Mouse (Mus musculus): ENCODE measurements at regions not wholly inside any gene's neighbourhood (a gene's known extent, or its start where the extent isn't known, plus 50 kb on each side); places are given as distances from the start of the nearest gene placed in this dataset.

DNA sequence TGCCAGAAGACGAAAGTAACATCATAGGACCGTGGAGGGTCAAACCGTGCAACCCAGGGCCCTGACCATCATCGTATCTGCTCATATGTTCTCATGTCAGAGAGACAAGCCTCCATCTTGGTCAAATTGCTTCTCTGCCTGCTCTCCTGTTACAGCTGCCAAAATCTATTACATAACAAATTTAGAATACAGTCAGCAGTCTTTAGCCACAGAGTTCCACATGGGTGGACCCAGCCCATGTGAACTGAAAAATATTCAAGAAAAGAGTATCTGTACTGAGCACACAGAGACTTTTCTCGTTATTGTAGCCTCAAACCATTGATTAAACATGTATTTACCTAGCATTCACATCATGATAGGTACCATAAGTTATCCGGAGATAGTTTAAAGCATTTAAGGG, 155.2 kb upstream of the Haao start:
- Histone ChIP-seq H3K9ac (ENCODE audit: low read depth, low read length) (no peak overlapping the region), H3K4me2 (replicated peaks; ENCODE audit: low read depth, low read length) (no peak overlapping the region), H3K27ac (ENCODE audit: low read depth, low read length) (no peak overlapping the region), H3K27me3 (ENCODE audit: control insufficient read depth, insufficient read depth, low read length) (no peaks in the 10 kb centered on the region; the same call in 1 of the 2 replicates), H3K9me3 (ENCODE audit: control insufficient read depth, low read length) (no peaks in the 10 kb centered on the region), H3K4me3 (ENCODE audit: low read depth, low read length) (no peak overlapping the region), H3K36me3 (ENCODE audit: control insufficient read depth, insufficient read depth, low read length) (no peaks in the 10 kb centered on the region), H3K4me1 (replicated peaks; ENCODE audit: control insufficient read depth, insufficient read depth, low read length) (0 out of 2 replicates have a peak, but pooled peaks cover 3% of the 10 kb centered on the region)
- WGBS = 89% methylated on average over 6 of the region's 6 CpGs
- DNase-seq (ENCODE audit: low spot score) (no peak), ATAC-seq (ENCODE audit: low FRiP score) (no peak)

DNA sequence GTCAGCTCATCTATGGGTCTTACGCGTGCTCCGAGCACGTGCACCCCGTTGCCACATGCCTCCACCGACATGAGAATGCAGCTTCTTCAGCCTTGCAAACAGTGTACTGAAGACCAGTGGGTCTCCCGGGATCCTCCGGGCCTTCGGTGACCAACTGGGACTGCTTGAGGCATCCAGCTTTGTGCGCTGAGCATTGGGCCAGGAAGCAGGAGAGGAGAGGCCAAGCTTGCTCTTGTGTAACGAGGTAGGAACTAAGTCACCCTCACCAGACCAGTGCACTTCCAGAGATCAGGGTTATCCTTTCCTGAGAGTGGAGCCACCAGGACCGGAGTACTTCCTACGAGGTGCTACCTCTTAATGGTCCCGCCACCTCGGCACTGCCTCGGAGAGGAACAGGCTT, 154.6 kb upstream of the Haao start:
- Histone ChIP-seq H3K27me3 (ENCODE audit: control insufficient read depth, insufficient read depth, low read length) (no peaks in the 10 kb centered on the region; the same call in 1 of the 2 replicates), H3K36me3 (ENCODE audit: control insufficient read depth, insufficient read depth, low read length) (no peaks in the 10 kb centered on the region), H3K9me3 (ENCODE audit: control insufficient read depth, low read length) (no peaks in the 10 kb centered on the region), H3K4me3 (ENCODE audit: low read depth, low read length) (no peak overlapping the region), H3K9ac (ENCODE audit: low read depth, low read length) (no peak overlapping the region), H3K4me1 (replicated peaks; ENCODE audit: control insufficient read depth, insufficient read depth, low read length) (0 out of 2 replicates have a peak, but pooled peaks cover 3% of the 10 kb centered on the region), H3K27ac (ENCODE audit: low read depth, low read length) (no peak overlapping the region), H3K4me2 (replicated peaks; ENCODE audit: low read depth, low read length) (no peak overlapping the region)
- DNase-seq (ENCODE audit: low spot score) = no peak
- ATAC-seq (ENCODE audit: low FRiP score) = no peak
- WGBS = 94% methylated on average over 16 of the region's 16 CpGs

DNA sequence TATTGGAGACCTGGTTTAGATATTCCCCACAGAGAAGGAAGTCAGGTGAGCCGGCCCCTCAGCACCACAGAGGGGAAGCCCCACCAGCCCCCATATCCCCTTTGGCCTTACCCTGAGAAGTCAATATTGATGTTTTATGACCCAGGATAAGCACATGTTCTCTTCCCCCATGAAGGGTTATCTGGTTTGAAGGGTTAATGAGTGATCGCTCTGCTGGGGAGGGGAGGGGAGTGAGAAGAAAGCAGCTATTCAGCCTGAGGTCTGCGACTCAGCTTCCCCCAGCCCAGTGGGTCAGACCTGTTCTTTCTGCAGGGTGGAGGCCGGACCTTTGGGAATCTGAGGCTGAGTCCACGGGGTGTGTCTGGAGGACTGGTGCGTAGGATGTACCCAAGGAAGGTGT, 152.4 kb upstream of the Haao start:
- 67% methylated on average over 6 of the region's 6 CpGs for WGBS
- no peak overlapping the region for H3K4me3 ChIP-seq (ENCODE audit: low read depth, low read length)
- DNase-seq (ENCODE audit: low spot score) (no peak), ATAC-seq (ENCODE audit: low FRiP score) (no peak)
- no peaks in the 10 kb centered on the region for H3K36me3 ChIP-seq (ENCODE audit: control insufficient read depth, insufficient read depth, low read length)
- no peaks in the 10 kb centered on the region; the same call in 1 of the 2 replicates for H3K27me3 ChIP-seq (ENCODE audit: control insufficient read depth, insufficient read depth, low read length)
- no peaks in the 10 kb centered on the region for H3K9me3 ChIP-seq (ENCODE audit: control insufficient read depth, low read length)
- 0 out of 2 replicates have a peak, but pooled peaks cover 3% of the 10 kb centered on the region for H3K4me1 ChIP-seq (replicated peaks; ENCODE audit: control insufficient read depth, insufficient read depth, low read length)
- H3K4me2 ChIP-seq (replicated peaks; ENCODE audit: low read depth, low read length) = no peak overlapping the region
- H3K27ac ChIP-seq (ENCODE audit: low read depth, low read length) = no peak overlapping the region
- no peak overlapping the region for H3K9ac ChIP-seq (ENCODE audit: low read depth, low read length)

DNA sequence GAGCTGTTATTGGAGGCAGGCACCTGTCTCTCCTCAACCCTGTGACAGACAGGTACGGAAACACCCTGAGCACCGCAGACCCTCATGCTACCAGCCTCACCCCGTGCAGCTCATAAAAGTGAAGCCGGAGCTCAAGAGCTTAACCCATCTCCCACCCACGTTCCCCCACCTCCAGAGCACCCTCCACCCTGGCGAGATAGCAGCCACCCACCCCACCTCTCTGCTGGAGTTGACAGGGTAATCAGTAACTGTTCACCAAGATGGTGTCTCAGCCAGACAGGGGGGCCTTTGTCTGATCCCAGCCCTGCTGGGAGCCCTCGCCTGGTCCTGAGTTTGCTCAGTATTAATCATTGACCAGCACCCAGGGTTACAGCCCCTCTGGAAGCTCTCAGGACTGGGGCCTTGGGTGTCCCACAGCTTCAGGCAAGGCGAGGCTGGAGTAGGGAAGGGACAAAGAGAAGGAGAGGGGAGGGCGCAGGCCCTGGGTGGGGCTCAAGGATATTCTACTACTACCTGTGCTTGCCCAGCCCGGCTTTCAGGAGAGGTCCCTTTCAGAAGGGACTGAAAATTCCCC, 151.3 kb upstream of the Haao start:
- WGBS = 72% methylated on average over 10 of the region's 10 CpGs
- H3K4me2 ChIP-seq (replicated peaks; ENCODE audit: low read depth, low read length) = no peak overlapping the region
- no peak overlapping the region for H3K9ac ChIP-seq (ENCODE audit: low read depth, low read length)
- no peaks in the 10 kb centered on the region for H3K36me3 ChIP-seq (ENCODE audit: control insufficient read depth, insufficient read depth, low read length)
- ATAC-seq (ENCODE audit: low FRiP score) = no peak
- no peaks in the 10 kb centered on the region; the same call in 1 of the 2 replicates for H3K27me3 ChIP-seq (ENCODE audit: control insufficient read depth, insufficient read depth, low read length)
- no peak overlapping the region for H3K4me3 ChIP-seq (ENCODE audit: low read depth, low read length)
- 0 out of 2 replicates have a peak, but pooled peaks cover 3% of the 10 kb centered on the region for H3K4me1 ChIP-seq (replicated peaks; ENCODE audit: control insufficient read depth, insufficient read depth, low read length)
- no peak for DNase-seq (ENCODE audit: low spot score)
- no peaks in the 10 kb centered on the region for H3K9me3 ChIP-seq (ENCODE audit: control insufficient read depth, low read length)
- H3K27ac ChIP-seq (ENCODE audit: low read depth, low read length) = no peak overlapping the region

DNA sequence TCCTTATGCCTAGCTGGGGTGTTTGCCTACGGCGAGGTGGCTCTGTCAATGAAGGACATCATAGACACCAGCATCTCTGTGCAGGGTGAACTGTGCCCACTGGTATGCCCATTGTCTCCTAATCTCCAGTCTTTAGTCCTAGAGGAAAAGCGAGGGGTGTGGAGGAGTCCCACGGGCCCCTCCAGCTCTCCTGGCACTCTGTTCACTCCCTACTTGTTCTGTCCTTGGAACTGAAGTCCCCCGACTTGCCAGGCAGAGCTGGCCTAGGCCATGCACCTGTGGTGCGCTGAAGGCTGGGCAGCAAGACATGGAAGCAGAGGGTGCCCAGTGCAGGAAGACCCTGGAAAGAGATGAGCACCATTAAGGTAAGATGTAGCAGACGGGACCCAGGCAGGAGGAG, 150.6 kb upstream of the Haao start:
- Histone ChIP-seq H3K27ac (ENCODE audit: low read depth, low read length) (no peak overlapping the region), H3K9me3 (ENCODE audit: control insufficient read depth, low read length) (no peaks in the 10 kb centered on the region), H3K9ac (ENCODE audit: low read depth, low read length) (no peak overlapping the region), H3K4me2 (replicated peaks; ENCODE audit: low read depth, low read length) (no peak overlapping the region), H3K27me3 (ENCODE audit: control insufficient read depth, insufficient read depth, low read length) (no peaks in the 10 kb centered on the region), H3K36me3 (ENCODE audit: control insufficient read depth, insufficient read depth, low read length) (no peaks in the 10 kb centered on the region), H3K4me1 (replicated peaks; ENCODE audit: control insufficient read depth, insufficient read depth, low read length) (no peaks in the 10 kb centered on the region), H3K4me3 (ENCODE audit: low read depth, low read length) (no peak overlapping the region)
- no peak for ATAC-seq (ENCODE audit: low FRiP score)
- DNase-seq (ENCODE audit: low spot score) = no peak
- WGBS = 88% methylated on average over 7 of the region's 7 CpGs

DNA sequence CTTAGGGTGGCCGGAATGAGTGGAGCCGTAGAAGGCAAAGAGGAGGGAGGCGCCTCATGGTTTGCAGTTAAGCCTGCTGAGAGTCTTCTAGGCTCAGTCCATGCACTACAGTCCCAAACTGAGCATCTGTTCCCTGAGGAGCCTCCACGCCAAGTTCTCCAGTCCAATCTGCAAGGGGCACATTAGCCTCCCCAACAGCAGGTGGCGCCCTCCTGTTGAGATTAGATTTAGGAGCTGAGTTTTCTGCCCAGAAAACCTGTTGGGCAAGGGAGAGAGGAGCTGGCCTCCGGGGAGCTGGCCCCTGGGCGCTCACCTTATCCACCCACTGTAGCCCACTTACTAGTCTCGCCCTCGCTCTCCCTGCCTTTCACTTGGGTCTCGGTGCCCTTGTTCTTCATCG, 150.0 kb upstream of the Haao start:
- no peak overlapping the region for H3K4me2 ChIP-seq (replicated peaks; ENCODE audit: low read depth, low read length)
- H3K9ac ChIP-seq (ENCODE audit: low read depth, low read length) = no peak overlapping the region
- H3K27ac ChIP-seq (ENCODE audit: low read depth, low read length) = no peak overlapping the region
- peak; percentile 42 for DNase-seq (ENCODE audit: low spot score)
- ATAC-seq (ENCODE audit: low FRiP score) = no peak
- H3K36me3 ChIP-seq (ENCODE audit: control insufficient read depth, insufficient read depth, low read length) = no peaks in the 10 kb centered on the region
- 86% methylated on average over 11 of the region's 11 CpGs for WGBS
- no peaks in the 10 kb centered on the region for H3K27me3 ChIP-seq (ENCODE audit: control insufficient read depth, insufficient read depth, low read length)
- no peaks in the 10 kb centered on the region for H3K9me3 ChIP-seq (ENCODE audit: control insufficient read depth, low read length)
- H3K4me1 ChIP-seq (replicated peaks; ENCODE audit: control insufficient read depth, insufficient read depth, low read length) = no peaks in the 10 kb centered on the region
- no peak overlapping the region for H3K4me3 ChIP-seq (ENCODE audit: low read depth, low read length)

DNA sequence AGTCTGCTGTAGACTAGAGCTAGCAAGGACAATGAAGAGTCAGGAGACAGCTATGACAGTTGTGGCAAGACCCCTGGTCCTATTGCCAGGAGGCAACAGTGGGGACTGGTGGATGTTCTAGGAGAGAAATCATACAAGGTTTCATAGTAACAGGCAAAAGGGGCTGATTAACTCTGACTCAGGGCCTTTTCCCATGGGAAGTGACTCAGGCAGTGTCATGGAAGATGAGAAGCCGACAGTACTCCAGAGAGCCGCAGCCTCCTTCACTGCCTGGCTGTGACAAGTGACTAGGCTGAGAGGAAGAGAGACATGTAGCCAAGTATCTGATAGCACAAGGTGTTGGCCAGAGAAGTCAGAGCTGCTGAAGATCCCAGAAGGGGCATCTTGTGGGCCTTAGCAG, 145.3 kb upstream of the Haao start:
- no peaks in the 10 kb centered on the region for H3K27me3 ChIP-seq (ENCODE audit: control insufficient read depth, insufficient read depth, low read length)
- WGBS = 76% methylated on average over 2 of the region's 2 CpGs
- ATAC-seq (ENCODE audit: low FRiP score) (no peak), DNase-seq (ENCODE audit: low spot score) (no peak)
- 0 out of 2 replicates have a peak, but pooled peaks cover 2% of the 10 kb centered on the region for H3K4me1 ChIP-seq (replicated peaks; ENCODE audit: control insufficient read depth, insufficient read depth, low read length)
- no peak overlapping the region for H3K9ac ChIP-seq (ENCODE audit: low read depth, low read length)
- H3K9me3 ChIP-seq (ENCODE audit: control insufficient read depth, low read length) = no peaks in the 10 kb centered on the region
- H3K4me3 ChIP-seq (ENCODE audit: low read depth, low read length) = no peak overlapping the region
- H3K27ac ChIP-seq (ENCODE audit: low read depth, low read length) = no peak overlapping the region
- H3K36me3 ChIP-seq (ENCODE audit: control insufficient read depth, insufficient read depth, low read length) = no peaks in the 10 kb centered on the region
- no peak overlapping the region for H3K4me2 ChIP-seq (replicated peaks; ENCODE audit: low read depth, low read length)

DNA sequence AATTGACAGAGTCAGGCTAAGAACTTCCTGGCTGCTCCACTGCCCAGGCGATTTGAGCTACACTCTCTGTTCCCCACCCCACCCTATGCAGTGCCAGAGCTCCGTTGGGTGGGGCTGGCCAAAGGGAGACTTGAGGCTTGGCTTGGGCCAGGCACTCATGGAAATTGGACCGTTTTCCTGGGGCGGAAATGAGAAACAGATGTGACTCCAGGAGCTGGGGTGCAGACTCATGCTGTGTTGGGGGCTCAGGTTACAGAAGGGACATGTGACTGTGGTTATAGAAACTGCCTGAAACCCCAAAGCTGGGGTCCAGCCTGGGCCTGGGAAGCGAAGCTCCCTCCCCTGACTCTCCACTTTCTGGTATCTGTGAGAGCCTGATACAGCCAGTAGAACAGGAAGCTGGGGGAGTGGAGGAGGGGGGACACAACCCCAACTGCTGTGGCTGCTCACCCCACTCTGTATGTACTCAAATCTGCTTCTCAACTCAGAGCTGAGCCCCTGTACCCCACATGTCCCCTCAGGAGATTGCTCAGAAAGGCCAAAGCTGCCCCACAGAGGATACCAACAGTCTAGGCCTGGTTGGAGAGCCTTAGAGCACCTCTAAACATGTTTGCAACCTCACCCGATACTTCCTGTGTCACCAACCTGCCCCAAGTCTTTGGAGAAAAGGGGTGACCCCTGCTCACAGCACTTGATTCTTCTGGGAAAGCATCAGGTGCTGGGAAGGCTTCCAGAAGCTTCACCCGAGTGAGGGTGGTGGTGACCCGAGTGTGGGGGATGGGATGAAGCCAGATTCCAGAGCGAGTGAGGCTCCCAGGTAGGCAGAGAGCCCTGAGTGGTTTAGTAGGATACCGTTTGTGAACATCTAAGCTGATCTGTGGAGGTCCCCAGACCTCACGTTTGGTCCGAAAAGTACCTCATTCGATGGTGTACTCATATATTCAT, 142.9 kb upstream of the Haao start:
- Histone ChIP-seq H3K9ac (ENCODE audit: low read depth, low read length) (no peak overlapping the region), H3K27me3 (ENCODE audit: control insufficient read depth, insufficient read depth, low read length) (no peaks in the 10 kb centered on the region), H3K4me2 (replicated peaks; ENCODE audit: low read depth, low read length) (no peak overlapping the region), H3K27ac (ENCODE audit: low read depth, low read length) (peak overlapping the region; percentile 30; the same call in 1 of the 2 replicates), H3K9me3 (ENCODE audit: control insufficient read depth, low read length) (no peaks in the 10 kb centered on the region), H3K36me3 (ENCODE audit: control insufficient read depth, insufficient read depth, low read length) (no peaks in the 10 kb centered on the region), H3K4me3 (ENCODE audit: low read depth, low read length) (no peak overlapping the region), H3K4me1 (replicated peaks; ENCODE audit: control insufficient read depth, insufficient read depth, low read length) (peaks cover 7% of the 10 kb centered on the region; the same call in 1 of the 2 replicates)
- WGBS = 61% methylated on average over 13 of the region's 13 CpGs
- ATAC-seq (ENCODE audit: low FRiP score) (0 out of 2 replicates have a peak, but pooled peaks have one; percentile 18), DNase-seq (ENCODE audit: low spot score) (peak; percentile 51)

Measured in hindbrain, embryonic 11.5 days (tissue).